Mouse (Mus musculus) CH12.LX (cell line): ENCODE results near the gene Cdc42ep1. TPM values are rescaled to one million over a fixed set of nuclear protein-coding genes. Genes with fewer than 3 reads are reported as not detected.
A peak's percentile ranks its signal among the peaks of the same experiment; 100 is the strongest.

Experiments
- DNase-seq: peaks from one replicate; pipeline ENCODE4 v3.0.0-alpha.2; 2013; ENCODE audit errors: extremely low read depth
- H3K27ac ChIP-seq: 2 replicates; pipeline ENCODE4 v1.5.1; 2012; ENCODE audit warnings: low read depth, mild to moderate bottlenecking, control low read depth, moderate library complexity; ENCODE audit not compliant: insufficient read depth
- H3K27me3 ChIP-seq: replicated peaks from 2 replicates; pipeline ENCODE3; 2012; ENCODE audit warnings: inconsistent platforms
- H3K36me3 ChIP-seq, 2 experiments: replicated peaks in 1 of 2; 2 replicates each; pipeline versions ENCODE3 to v1.6.1; 2012; ENCODE audit warnings: inconsistent platforms in 1 of 2, low read length in 1 of 2, mild to moderate bottlenecking in 1 of 2, mixed read lengths in 1 of 2, moderate library complexity in 1 of 2; ENCODE audit not compliant: control insufficient read depth in 1 of 2, insufficient read depth in 1 of 2
- H3K4me1 ChIP-seq, 2 experiments: 2 replicates each; pipeline ENCODE4 v1.6.1; 2012; ENCODE audit warnings: inconsistent platforms in 1 of 2, moderate library complexity in 1 of 2; ENCODE audit not compliant: insufficient read depth in 2 of 2, control insufficient read depth in 1 of 2
- H3K4me2 ChIP-seq: 2 replicates; pipeline ENCODE4 v1.6.1; 2012; ENCODE audit warnings: low read depth, mild to moderate bottlenecking, control low read depth; ENCODE audit not compliant: poor library complexity, insufficient read depth, severe bottlenecking
- H3K4me3 ChIP-seq, 3 experiments: fragments of 150-350 bp in 1 of 3; sonication (generic) in 1 of 3; replicated peaks in 1 of 3; 2 replicates each; pipeline versions ENCODE3 to v1.5.1; 2011 to 2012; ENCODE audit warnings: low read depth in 2 of 3, low read length in 2 of 3, mild to moderate bottlenecking in 2 of 3, moderate library complexity in 2 of 3, control low read depth in 1 of 3, improper control_type of control experiment in 1 of 3, inconsistent platforms in 1 of 3, mixed read lengths in 1 of 3; ENCODE audit not compliant: poor library complexity in 1 of 3
- H3K79me2 ChIP-seq: replicated peaks from 2 replicates; pipeline ENCODE4 v1.6.1; 2012; ENCODE audit warnings: mild to moderate bottlenecking, moderate library complexity; ENCODE audit not compliant: control insufficient read depth, poor library complexity, insufficient read depth, severe bottlenecking; ENCODE audit errors: extremely low read depth
- H3K9ac ChIP-seq: 2 replicates; pipeline ENCODE4 v1.6.1; 2012; ENCODE audit warnings: low read depth, mild to moderate bottlenecking, control low read depth, moderate library complexity; ENCODE audit not compliant: insufficient read depth
- H3K9me3 ChIP-seq: replicated peaks from 2 replicates; pipeline ENCODE3; 2012; ENCODE audit warnings: low read length, inconsistent platforms, mixed read lengths
- CTCF ChIP-seq, 2 experiments: IDR thresholded peaks in 1 of 2; conservative IDR thresholded peaks in 1 of 2; 2 replicates each; pipeline ENCODE4 v1.5.1; 2011 to 2012; ENCODE audit warnings: low read depth in 2 of 2, low read length in 2 of 2, improper control_type of control experiment in 1 of 2, inconsistent platforms in 1 of 2, mild to moderate bottlenecking in 1 of 2, moderate library complexity in 1 of 2
- ETS1 ChIP-seq: conservative IDR thresholded peaks from 2 replicates; pipeline ENCODE4 v1.6.1; 2012; ENCODE audit warnings: low read depth, mild to moderate bottlenecking, inconsistent platforms, low read length, improper control_type of control experiment, moderate library complexity
- GABPA ChIP-seq: IDR thresholded peaks from 2 replicates; pipeline ENCODE4 v1.6.1; 2012; ENCODE audit warnings: low read depth, low read length, improper control_type of control experiment, inconsistent platforms; ENCODE audit not compliant: insufficient replicate concordance
- HCFC1 ChIP-seq: IDR thresholded peaks from 2 replicates; pipeline ENCODE4 v1.6.1; 2012; ENCODE audit warnings: low read depth, mild to moderate bottlenecking, inconsistent platforms, low read length, improper control_type of control experiment
- IRF4 ChIP-seq: IDR thresholded peaks from 2 replicates; pipeline ENCODE4 v1.6.1; 2014; ENCODE audit warnings: low read depth, mild to moderate bottlenecking, inconsistent platforms, low read length, improper control_type of control experiment
- JUND ChIP-seq: conservative IDR thresholded peaks from 2 replicates; pipeline ENCODE4 v1.6.1; 2011; ENCODE audit warnings: low read depth, low read length, improper control_type of control experiment
- KAT2A ChIP-seq: IDR thresholded peaks from 2 replicates; pipeline ENCODE4 v1.6.1; 2012; ENCODE audit warnings: low read length, improper control_type of control experiment, inconsistent platforms; ENCODE audit not compliant: insufficient replicate concordance
- MAX ChIP-seq: IDR thresholded peaks from 2 replicates; pipeline ENCODE4 v1.6.1; 2011; ENCODE audit warnings: low read length, improper control_type of control experiment
- MAZ ChIP-seq: IDR thresholded peaks from 2 replicates; pipeline ENCODE4 v1.6.1; 2012; ENCODE audit warnings: low read depth, mild to moderate bottlenecking, inconsistent platforms, low read length, improper control_type of control experiment, moderate library complexity
- MEF2A ChIP-seq: IDR thresholded peaks from 2 replicates; pipeline ENCODE4 v1.6.1; 2014; ENCODE audit warnings: low read depth, mild to moderate bottlenecking, inconsistent platforms, low read length, improper control_type of control experiment, borderline replicate concordance
- MYC ChIP-seq: IDR thresholded peaks from 2 replicates; pipeline ENCODE4 v1.6.1; 2011; ENCODE audit warnings: low read depth, mild to moderate bottlenecking, improper control_type of control experiment, low read length
- PAX5 ChIP-seq: IDR thresholded peaks from 2 replicates; pipeline ENCODE4 v1.6.1; 2012; ENCODE audit warnings: low read length, inconsistent platforms, mixed read lengths
- POLR2AphosphoS2 ChIP-seq: IDR thresholded peaks from 2 replicates; pipeline ENCODE4 v1.6.1; 2011; ENCODE audit warnings: low read depth, low read length, improper control_type of control experiment
- RAD21 ChIP-seq: IDR thresholded peaks from 2 replicates; pipeline ENCODE4 v1.6.1; 2011; ENCODE audit warnings: low read depth, mild to moderate bottlenecking, low read length, improper control_type of control experiment, moderate library complexity
- RCOR1 ChIP-seq: conservative IDR thresholded peaks from 2 replicates; pipeline ENCODE4 v1.6.1; 2012; ENCODE audit warnings: low read depth, mild to moderate bottlenecking, inconsistent platforms, low read length, improper control_type of control experiment
- SMC3 ChIP-seq: IDR thresholded peaks from 2 replicates; pipeline ENCODE4 v1.6.1; 2011; ENCODE audit warnings: low read depth, low read length, improper control_type of control experiment
- TCF12 ChIP-seq: IDR thresholded peaks from 2 replicates; pipeline ENCODE4 v1.6.1; 2014; ENCODE audit warnings: low read depth, mild to moderate bottlenecking, inconsistent platforms, low read length, improper control_type of control experiment
- UBTF ChIP-seq: IDR thresholded peaks from 2 replicates; pipeline ENCODE4 v1.6.1; 2012; ENCODE audit warnings: low read depth, mild to moderate bottlenecking, inconsistent platforms, low read length, improper control_type of control experiment, moderate library complexity
- USF1 ChIP-seq: IDR thresholded peaks from 2 replicates; pipeline ENCODE4 v1.6.1; 2014; ENCODE audit warnings: low read depth, mild to moderate bottlenecking, inconsistent platforms, low read length, improper control_type of control experiment
- ZKSCAN1 ChIP-seq: IDR thresholded peaks from 2 replicates; pipeline ENCODE4 v1.6.1; 2012; ENCODE audit warnings: low read depth, inconsistent platforms, low read length, improper control_type of control experiment, borderline replicate concordance
- dilution Hi-C: fragments of 300-500 bp; cut with MboI; formaldehyde crosslinking; loops from 2 replicates; pipeline ENCODE4 v1.14.3; 2020; ENCODE audit warnings: low sequenced_read_pairs; ENCODE audit not compliant: extremely low pct_unique_long_range_greater_than_20kb, extremely low pct_ligation_motif_present
- in situ Hi-C: fragments of 300-500 bp; cut with MboI; formaldehyde crosslinking; loops from 3 replicates; pipeline ENCODE4 v1.14.3; 2019; ENCODE audit warnings: low sequenced_read_pairs, low pct_ligation_motif_present, low pct_unique_long_range_greater_than_20kb, mixed read lengths
- polyA plus RNA-seq: library from polyadenylated mRNA; unstranded; fragments of >175 nt; gene quantifications from 2 replicates; pipeline ENCODE4 v1.2.1, GENCODE M21; 2012; ENCODE audit warnings: low read depth; ENCODE audit not compliant: insufficient read length
- total RNA-seq, 2 experiments: library from RNA; depleted of rRNA; stranded (reverse); fragments of 300-350 nt in 1 of 2; fragments of >200 nt in 1 of 2; gene quantifications; 2 replicates each; pipeline ENCODE4 v1.2.3; 2012 to 2014

Cdc42ep1 gene
- total and polyA plus RNA-seq, 3 experiments = not detected

DNA sequence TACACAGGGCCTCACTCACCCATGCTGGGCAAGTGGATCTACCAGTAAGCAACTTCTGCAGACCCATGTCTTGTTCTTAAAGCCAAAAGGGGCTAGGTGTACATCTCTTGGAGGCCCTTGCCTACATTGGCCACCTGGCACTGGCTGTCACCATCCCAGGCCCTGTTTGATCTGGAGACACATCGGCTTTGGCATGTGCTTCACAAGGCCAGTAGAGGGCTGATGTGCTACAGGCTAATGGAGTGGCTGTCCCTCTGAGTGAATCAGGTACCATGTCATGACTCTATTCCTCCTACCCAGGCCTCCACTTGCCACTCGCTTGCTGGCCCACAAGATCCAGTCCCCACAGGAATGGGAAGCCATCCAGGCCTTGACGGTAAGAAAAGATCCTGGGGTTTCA is 39.4 kb downstream of the Cdc42ep1 start:
- Histone ChIP-seq H3K27me3 (no peaks in the 10 kb centered on the region), H3K27ac (no peak overlapping the region), H3K4me1 (peaks cover 0 to 21% of the 10 kb centered on the region in 2 experiments; a peak in 2 of 4 replicates), H3K4me3 (no peak overlapping the region), H3K36me3 (peaks cover 51 to 74% of the 10 kb centered on the region in 2 experiments), H3K79me2 (0 out of 2 replicates have a peak, but pooled peaks cover 4% of the 10 kb centered on the region), H3K9me3 (no peaks in the 10 kb centered on the region), H3K4me2 (no peak overlapping the region), H3K9ac (no peak overlapping the region)
- no peak for DNase-seq
- dilution Hi-C loops = no loop called here
- peak; percentile 32 for TF ChIP-seq RAD21
- TF ChIP-seq JUND = no peak
- TF ChIP-seq USF1 = no peak
- TF ChIP-seq CTCF (conservative IDR thresholded peaks at IDR 0.05 in 1 of 2, IDR thresholded peaks at IDR 0.05 in 1 of 2; ENCODE audit: low read depth in 2 of 2, low read length in 2 of 2) = peak in 1 of 2 experiments; percentile 48; a peak in 2 of 4 replicates
- in situ Hi-C loops = no loop called here

DNA sequence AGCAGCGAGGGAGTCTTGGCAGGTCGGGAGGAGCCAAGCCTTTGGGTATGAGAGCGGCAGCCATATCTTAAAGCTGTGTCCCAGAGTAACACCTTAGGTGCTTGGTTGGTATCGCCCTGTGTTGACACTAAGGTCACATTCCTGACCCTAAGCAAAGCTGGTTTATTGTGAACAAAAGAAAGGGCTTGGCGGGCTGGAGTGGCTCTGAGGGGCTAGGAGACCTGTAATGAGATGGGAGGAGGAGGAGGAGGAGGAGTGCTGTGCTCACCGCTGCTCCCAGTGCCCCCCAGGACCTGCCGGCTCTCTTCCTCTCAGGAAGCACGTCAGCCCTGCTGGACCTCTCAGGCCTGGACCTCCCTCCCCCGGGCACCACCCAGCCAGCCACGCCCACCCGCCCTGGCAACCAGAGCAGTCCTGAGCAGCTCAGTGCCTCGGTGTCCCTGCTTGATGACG is 47.0 kb downstream of the Cdc42ep1 start:
- peaks cover 60 to 89% of the 10 kb centered on the region in 2 experiments for H3K36me3 ChIP-seq

DNA sequence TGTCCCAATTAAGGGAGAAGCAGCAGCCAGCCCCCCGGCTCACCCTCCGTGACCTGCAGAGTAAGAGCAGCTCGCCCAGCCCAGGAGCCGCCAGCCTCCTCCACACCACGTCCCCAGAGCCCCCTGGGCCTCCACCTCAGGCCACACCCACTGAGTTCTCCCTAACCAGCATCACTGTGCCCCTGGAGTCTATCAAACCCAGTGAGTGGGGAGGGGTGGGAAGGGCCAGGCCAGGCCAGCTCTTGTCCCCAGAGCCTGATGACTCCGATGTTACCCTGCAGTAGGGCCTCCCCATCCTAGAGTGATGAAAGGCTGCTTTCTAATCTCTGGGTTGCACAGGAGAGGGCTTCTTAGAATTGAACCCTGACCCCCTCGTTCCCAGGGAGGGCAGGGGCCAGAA is 50.0 kb downstream of the Cdc42ep1 start:
- H3K4me3 ChIP-seq = no peak overlapping the region
- TF ChIP-seq ETS1 = no peak
- TF ChIP-seq SMC3 = no peak
- TF ChIP-seq HCFC1 = no peak
- TF ChIP-seq, all 38 proteins: peak for 0
- no peak overlapping the region for H3K27ac ChIP-seq
- in situ Hi-C loops (no loop called here), dilution Hi-C loops (no loop called here)
- DNase-seq = no peak
- H3K9ac ChIP-seq = no peak overlapping the region
- H3K36me3 ChIP-seq = peaks cover 44 to 65% of the 10 kb centered on the region in 2 experiments
- no peaks in the 10 kb centered on the region for H3K27me3 ChIP-seq
- H3K79me2 ChIP-seq = no peaks in the 10 kb centered on the region
- peaks cover 46 to 87% of the 10 kb centered on the region in 2 experiments for H3K4me1 ChIP-seq
- no peak overlapping the region for H3K4me2 ChIP-seq
- no peaks in the 10 kb centered on the region for H3K9me3 ChIP-seq

More for the DNA sequence above, 47.0 kb downstream of the Cdc42ep1 start:
- no peak overlapping the region for H3K27ac ChIP-seq
- TF ChIP-seq UBTF = no peak
- TF ChIP-seq IRF4 = no peak
- no peak for TF ChIP-seq MEF2A
- TF ChIP-seq MYC = no peak
- TF ChIP-seq PAX5 = no peak
- TF ChIP-seq POLR2AphosphoS2 = no peak
- TF ChIP-seq MAZ = no peak
- TF ChIP-seq RCOR1 = no peak
- TF ChIP-seq CTCF (conservative IDR thresholded peaks at IDR 0.05 in 1 of 2, IDR thresholded peaks at IDR 0.05 in 1 of 2; ENCODE audit: low read depth in 2 of 2, low read length in 2 of 2) = no peak
- no peak for TF ChIP-seq SMC3
- TF ChIP-seq ZKSCAN1 = no peak
- TF ChIP-seq MAX = no peak
- TF ChIP-seq GABPA = no peak
- TF ChIP-seq TCF12 = no peak
- no peak for TF ChIP-seq KAT2A
- no peak for TF ChIP-seq JUND
- H3K27me3 ChIP-seq = no peaks in the 10 kb centered on the region
- dilution Hi-C loops (no loop called here), in situ Hi-C loops (no loop called here)
- no peak overlapping the region for H3K4me3 ChIP-seq
- H3K9ac ChIP-seq = no peak overlapping the region
- no peak overlapping the region for H3K4me2 ChIP-seq
- H3K4me1 ChIP-seq = peaks cover 28 to 56% of the 10 kb centered on the region in 2 experiments
- no peaks in the 10 kb centered on the region for H3K79me2 ChIP-seq
- no peaks in the 10 kb centered on the region for H3K9me3 ChIP-seq
- no peak for DNase-seq
